Mouse (Mus musculus) liver, embryonic 14.5 days (tissue): ENCODE measurements at regions not wholly inside any gene's neighbourhood (a gene's known extent, or its start where the extent isn't known, plus 50 kb on each side); places are given as distances from the start of the nearest gene placed in this dataset.

Experiments used
- ATAC-seq: fragments of 200-750 bp; cut with Nextera tagmentation; 2 replicates; pipeline ENCODE4 v1.8.0; 2017; ENCODE audit warnings: moderate number of reproducible peaks, mild to moderate bottlenecking, moderate library complexity; ENCODE audit not compliant: insufficient read depth
- DNase-seq, 3 experiments: peaks; one replicate each; pipeline ENCODE4 v3.0.0-alpha.2; 2012 to 2013; ENCODE audit warnings: low read depth in 3 of 3, low spot score in 3 of 3
- H3K27ac ChIP-seq: fragments of 300-500 bp; sonication (generic); 2 replicates; pipeline ENCODE4 v1.5.1; 2014; ENCODE audit warnings: moderate library complexity, mild to moderate bottlenecking, control low read depth, inconsistent platforms
- H3K27me3 ChIP-seq: fragments of 300-500 bp; sonication (generic); 2 replicates; pipeline ENCODE4 v1.6.1; 2014; ENCODE audit warnings: mild to moderate bottlenecking, low read length, moderate library complexity; ENCODE audit not compliant: control insufficient read depth, insufficient read depth
- H3K36me3 ChIP-seq: fragments of 300-500 bp; sonication (generic); replicated peaks from 2 replicates; pipeline ENCODE4 v1.6.1; 2014; ENCODE audit warnings: low read depth; ENCODE audit not compliant: control insufficient read depth, insufficient read depth
- H3K4me1 ChIP-seq, 2 experiments: fragments of 200-500 bp in 1 of 2; fragments of 300-500 bp in 1 of 2; sonication (generic) in 1 of 2; replicated peaks; 2 replicates each; pipeline ENCODE4 v1.6.1; 2012 to 2014; ENCODE audit warnings: antibody characterized with exemption in 1 of 2, inconsistent platforms in 1 of 2, low read length in 1 of 2; ENCODE audit not compliant: control insufficient read depth in 2 of 2, insufficient read depth in 2 of 2
- H3K4me2 ChIP-seq: fragments of 300-500 bp; sonication (generic); 2 replicates; pipeline ENCODE4 v1.6.1; 2014; ENCODE audit warnings: low read depth, mild to moderate bottlenecking, control low read depth, moderate library complexity
- H3K4me3 ChIP-seq, 2 experiments: fragments of 200-500 bp in 1 of 2; fragments of 300-500 bp in 1 of 2; sonication (generic) in 1 of 2; 2 replicates each; pipeline ENCODE4 v1.5.1; 2012 to 2014; ENCODE audit warnings: low read depth in 2 of 2, low read length in 2 of 2, mild to moderate bottlenecking in 2 of 2, control low read depth in 1 of 2, inconsistent platforms in 1 of 2, moderate library complexity in 1 of 2; ENCODE audit not compliant: insufficient read depth in 1 of 2
- H3K9ac ChIP-seq: fragments of 300-500 bp; sonication (generic); replicated peaks from 2 replicates; pipeline ENCODE4 v1.6.1; 2014; ENCODE audit warnings: mild to moderate bottlenecking, control low read depth, moderate library complexity
- H3K9me3 ChIP-seq: fragments of 300-500 bp; sonication (generic); 2 replicates; pipeline ENCODE4 v1.6.1; 2016; ENCODE audit warnings: low read length, mixed read lengths; ENCODE audit not compliant: control insufficient read depth
- CTCF ChIP-seq: IDR thresholded peaks from 2 replicates; pipeline ENCODE4 v1.5.1; 2016; ENCODE audit warnings: antibody characterized with exemption, low read depth, control low read depth
- EP300 ChIP-seq: IDR thresholded peaks from 2 replicates; pipeline ENCODE4 v1.6.1; 2016; ENCODE audit warnings: antibody characterized with exemption, low read depth
- WGBS: fragments of 180-500 bp; shearing (Covaris S2); extraction: QIAGEN DNeasy Blood & Tissue Kit; methylation state at CpG from one replicate; pipeline ENCODE4 v1.1.7; 2014; ENCODE audit not compliant: insufficient replicate concordance; 5-methylcytosine and 5-hydroxymethylcytosine counted together

GRCm38 (mm10) chr15:64434502-64434901 is 374.2 kb upstream of the Fam49b start:
- DNase-seq: no peak
- Histone ChIP-seq H3K9me3 (no peaks in the 10 kb centered on the region), H3K36me3 (no peaks in the 10 kb centered on the region), H3K27ac (no peak overlapping the region), H3K27me3 (no peaks in the 10 kb centered on the region), H3K4me3 (no peak overlapping the region), H3K9ac (no peak overlapping the region), H3K4me2 (no peak overlapping the region), H3K4me1 (no peaks in the 10 kb centered on the region)
- 9% methylated on average over 3 of the region's 3 CpGs for WGBS
- no peak for TF ChIP-seq CTCF
- TF ChIP-seq EP300: no peak
- no peak for ATAC-seq

DNA sequence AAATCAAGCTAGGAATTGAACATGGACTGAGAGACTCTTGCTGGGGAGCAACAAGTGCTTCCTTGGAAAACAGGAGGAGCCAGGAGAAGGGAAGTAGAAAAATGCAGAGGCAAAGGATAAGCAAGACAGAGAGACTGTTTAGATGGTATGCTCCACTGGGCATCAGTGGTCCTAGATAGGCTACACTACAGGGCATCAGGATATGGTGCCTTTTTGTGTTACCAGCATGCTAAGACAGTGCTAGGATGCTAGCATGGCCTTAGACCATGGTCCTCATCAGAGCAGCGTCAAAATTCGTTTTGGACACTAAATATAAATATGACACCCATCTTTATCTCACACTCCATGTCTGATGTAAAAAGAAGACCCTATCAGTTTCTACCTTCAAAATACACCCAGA is 374.6 kb upstream of the Fam49b start:
- Histone ChIP-seq H3K9me3 (no peaks in the 10 kb centered on the region), H3K36me3 (no peaks in the 10 kb centered on the region), H3K4me1 (no peaks in the 10 kb centered on the region), H3K4me3 (no peak overlapping the region), H3K27ac (no peak overlapping the region), H3K27me3 (no peaks in the 10 kb centered on the region), H3K4me2 (no peak overlapping the region), H3K9ac (no peak overlapping the region)
- no peak for ATAC-seq
- WGBS: 65% methylated on average over 2 of the region's 2 CpGs
- DNase-seq: no peak
- TF ChIP-seq CTCF (no peak), EP300 (no peak)

DNA sequence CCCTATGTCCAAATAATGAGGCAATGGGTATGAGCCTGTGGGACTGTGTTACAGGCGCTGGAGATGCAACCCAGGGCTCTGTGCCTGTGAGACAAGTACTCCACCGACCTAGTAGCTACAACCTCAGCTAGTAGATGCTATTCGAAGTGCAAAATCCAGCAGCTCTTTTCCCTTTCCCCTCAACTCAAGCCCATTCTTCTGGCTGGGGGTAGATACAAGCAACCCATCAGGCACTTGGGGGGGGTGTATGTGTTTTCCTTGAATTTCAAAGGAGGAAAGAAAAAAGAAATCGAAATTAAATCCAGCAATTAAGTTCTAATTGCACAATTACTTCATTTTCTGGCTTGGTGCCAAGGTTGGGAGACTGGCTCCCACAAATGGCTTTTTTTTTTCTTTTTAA is 372.4 kb upstream of the Gm21798 start:
- no peaks in the 10 kb centered on the region for H3K36me3 ChIP-seq
- no peaks in the 10 kb centered on the region for H3K9me3 ChIP-seq
- no peak overlapping the region for H3K9ac ChIP-seq
- no peak for ATAC-seq
- H3K27ac ChIP-seq: no peak overlapping the region
- no peak for DNase-seq
- no peak overlapping the region for H3K4me3 ChIP-seq
- TF ChIP-seq EP300: no peak
- no peak for TF ChIP-seq CTCF
- 44% methylated on average over 4 of the region's 4 CpGs for WGBS
- H3K4me1 ChIP-seq: no peaks in the 10 kb centered on the region
- no peak overlapping the region for H3K4me2 ChIP-seq
- H3K27me3 ChIP-seq: no peaks in the 10 kb centered on the region

GRCm38 (mm10) chr15:64446411-64447072 is 371.0 kb upstream of the Gm21798 start:
- no peaks in the 10 kb centered on the region for H3K4me1 ChIP-seq
- H3K9me3 ChIP-seq: no peaks in the 10 kb centered on the region
- no peak overlapping the region for H3K9ac ChIP-seq
- H3K27me3 ChIP-seq: no peaks in the 10 kb centered on the region
- DNase-seq (no peak), ATAC-seq (no peak)
- no peak overlapping the region for H3K4me2 ChIP-seq
- no peak overlapping the region for H3K4me3 ChIP-seq
- no peaks in the 10 kb centered on the region for H3K36me3 ChIP-seq
- WGBS: 74% methylated on average over 9 of the region's 9 CpGs
- TF ChIP-seq EP300: no peak
- no peak for TF ChIP-seq CTCF
- H3K27ac ChIP-seq: no peak overlapping the region

- Histone ChIP-seq H3K4me2 (no peak overlapping the region), H3K9me3 (no peaks in the 10 kb centered on the region), H3K27me3 (no peaks in the 10 kb centered on the region), H3K4me1 (no peaks in the 10 kb centered on the region), H3K27ac (no peak overlapping the region), H3K9ac (no peak overlapping the region), H3K36me3 (no peaks in the 10 kb centered on the region), H3K4me3 (no peak overlapping the region)
- TF ChIP-seq CTCF: no peak
- TF ChIP-seq EP300: no peak
- WGBS: 29% methylated on average over 5 of the region's 5 CpGs
- DNase-seq (no peak), ATAC-seq (no peak)
Measured at GRCm38 (mm10) chr15:64447239-64447952, 370.1 kb upstream of the Gm21798 start.
